Mouse (Mus musculus) cerebellum, adult 2 months (tissue): ENCODE measurements around the gene Dll3. TPM values are rescaled to one million over a fixed set of nuclear protein-coding genes. Genes with fewer than 3 reads are reported as not detected.
"Not testable (repeated sequence)": the region's sequence is repeated elsewhere in the genome, so short reads cannot be mapped to it uniquely, and the experiment has no call there.

Experiments
- DNase-seq, 2 experiments: peaks; one replicate each; pipeline ENCODE4 v3.0.0; 2021
- H3K27ac ChIP-seq: fragments of 200-500 bp; 2 replicates; pipeline ENCODE4 v1.5.1; 2012; ENCODE audit warnings: low read length, control low read depth, inconsistent platforms; ENCODE audit not compliant: insufficient read depth
- H3K27me3 ChIP-seq: fragments of 200-500 bp; 2 replicates; pipeline ENCODE4 v1.6.1; 2012; ENCODE audit warnings: inconsistent platforms, mild to moderate bottlenecking, low read length, moderate library complexity; ENCODE audit not compliant: control insufficient read depth, insufficient read depth
- H3K4me1 ChIP-seq: fragments of 200-500 bp; 2 replicates; pipeline ENCODE4 v1.6.1; 2011; ENCODE audit warnings: low read length; ENCODE audit not compliant: control insufficient read depth, insufficient read depth
- H3K4me3 ChIP-seq: fragments of 200-500 bp; replicated peaks from 2 replicates; pipeline ENCODE3; 2011; ENCODE audit warnings: mild to moderate bottlenecking, low read depth, low read length, control low read depth; ENCODE audit not compliant: insufficient read depth
- CTCF ChIP-seq: fragments of 200-500 bp; IDR thresholded peaks from 2 replicates; pipeline ENCODE4 v1.5.1; 2011; ENCODE audit warnings: low read depth, mild to moderate bottlenecking, control low read depth, low read length, moderate library complexity, borderline replicate concordance; ENCODE audit not compliant: insufficient read depth
- POLR2A ChIP-seq: fragments of 200-500 bp; IDR thresholded peaks from 2 replicates; pipeline ENCODE4 v1.6.1; 2011; ENCODE audit warnings: low read length, control low read depth, borderline replicate concordance; ENCODE audit not compliant: insufficient read depth
- WGBS: fragments of 180-500 bp; shearing (Covaris S2); methylation state at CpG from one replicate; pipeline ENCODE4 v1.1.7; 2018; 5-methylcytosine and 5-hydroxymethylcytosine counted together
- polyA plus RNA-seq: library from polyadenylated mRNA; depleted of rRNA; stranded (reverse); fragments of >200 nt; gene quantifications from 2 replicates; pipeline ENCODE4 v1.2.3, GENCODE M21; 2012; rRNA removed

Gene Dll3
- polyA plus RNA-seq, 1 experiment = 1.4 TPM

DNA sequence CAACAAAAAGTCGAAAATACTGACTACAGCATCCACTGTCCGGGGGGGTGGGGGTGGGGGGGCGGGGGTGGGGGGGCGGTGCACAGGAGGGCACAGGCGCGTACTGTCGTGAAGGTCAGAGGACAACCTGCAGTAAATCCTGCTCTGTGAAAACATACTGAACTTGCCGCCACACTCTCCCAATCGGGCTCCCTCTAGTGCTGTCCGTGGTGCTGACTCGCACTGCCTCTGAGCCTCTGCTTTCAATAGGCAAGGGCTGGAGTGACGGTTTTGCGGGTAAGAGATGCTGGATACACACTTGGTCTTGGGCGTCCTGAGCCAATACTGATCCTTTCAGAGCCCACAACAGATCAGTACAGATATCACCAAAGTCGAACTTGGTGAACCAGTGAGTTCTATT lies 38.3 kb downstream of the Dll3 start:
- no peak for TF ChIP-seq POLR2A
- no peak for TF ChIP-seq CTCF
- Histone ChIP-seq H3K27me3 (no peaks in the 10 kb centered on the region), H3K4me3 (no peak overlapping the region), H3K4me1 (no peaks in the 10 kb centered on the region), H3K27ac (no peak overlapping the region)
- 5% methylated on average over 15 of the region's 15 CpGs for WGBS
- no peak for DNase-seq

- Histone ChIP-seq H3K27ac (no peak overlapping the region), H3K4me1 (no peaks in the 10 kb centered on the region), H3K27me3 (no peaks in the 10 kb centered on the region), H3K4me3 (no peak overlapping the region)
- TF ChIP-seq CTCF = no peak
- no peak for TF ChIP-seq POLR2A
- 52% methylated on average over 5 of the region's 5 CpGs for WGBS
- DNase-seq = no peak
Observed at GRCm38 (mm10) chr7:28262861-28263260, 39.2 kb downstream of the Dll3 start.

DNA sequence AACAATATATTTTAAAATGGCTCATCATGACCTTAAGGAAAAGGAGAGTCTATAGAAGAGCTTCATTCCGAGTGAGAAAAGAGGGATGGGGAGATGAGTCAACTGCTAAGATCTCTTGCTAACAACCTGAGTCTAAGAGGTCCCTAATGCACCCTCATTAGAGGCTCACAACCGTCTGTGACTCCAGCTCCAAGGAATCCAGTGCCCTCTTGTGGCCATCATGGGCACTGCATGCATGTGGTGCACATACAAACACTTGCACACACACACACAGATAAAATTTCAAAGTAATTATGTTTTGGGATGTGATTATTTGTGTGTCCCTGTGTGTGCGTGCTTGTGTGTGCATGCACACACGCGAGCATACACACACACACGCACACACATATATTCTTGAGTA lies 46.6 kb downstream of the Dll3 start:
- no peaks in the 10 kb centered on the region for H3K4me1 ChIP-seq
- TF ChIP-seq CTCF = peak; percentile 18; the same call in 1 of the 2 replicates
- no peak for TF ChIP-seq POLR2A
- DNase-seq = no peak
- no peak overlapping the region for H3K27ac ChIP-seq
- no peak overlapping the region for H3K4me3 ChIP-seq
- 84% methylated on average over 6 of the region's 6 CpGs for WGBS
- no peaks in the 10 kb centered on the region for H3K27me3 ChIP-seq

DNA sequence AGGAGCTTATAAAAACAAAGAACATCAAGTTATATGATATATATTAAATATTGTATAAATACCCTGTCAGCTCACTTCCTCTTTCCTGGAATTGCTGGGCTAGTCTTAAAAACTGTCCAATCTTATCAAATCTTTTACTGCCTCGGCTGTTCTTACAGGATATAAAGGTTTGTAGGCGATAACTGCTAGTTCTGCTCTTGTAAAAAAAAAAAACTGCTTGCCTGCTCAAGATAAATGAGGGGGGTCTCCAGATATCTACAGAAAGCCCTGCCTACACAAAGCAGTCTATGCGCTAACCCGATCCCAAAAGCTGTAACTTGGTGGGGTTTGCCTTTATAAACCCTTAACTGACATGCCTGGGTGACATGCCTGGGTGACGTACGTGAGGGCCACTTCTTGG lies 47.4 kb downstream of the Dll3 start:
- DNase-seq = no peak
- Histone ChIP-seq H3K4me1 (no peaks in the 10 kb centered on the region), H3K27ac (no peak overlapping the region), H3K4me3 (no peak overlapping the region), H3K27me3 (no peaks in the 10 kb centered on the region)
- no peak for TF ChIP-seq CTCF
- no peak for TF ChIP-seq POLR2A
- 91% methylated on average over 6 of the region's 6 CpGs for WGBS

DNA sequence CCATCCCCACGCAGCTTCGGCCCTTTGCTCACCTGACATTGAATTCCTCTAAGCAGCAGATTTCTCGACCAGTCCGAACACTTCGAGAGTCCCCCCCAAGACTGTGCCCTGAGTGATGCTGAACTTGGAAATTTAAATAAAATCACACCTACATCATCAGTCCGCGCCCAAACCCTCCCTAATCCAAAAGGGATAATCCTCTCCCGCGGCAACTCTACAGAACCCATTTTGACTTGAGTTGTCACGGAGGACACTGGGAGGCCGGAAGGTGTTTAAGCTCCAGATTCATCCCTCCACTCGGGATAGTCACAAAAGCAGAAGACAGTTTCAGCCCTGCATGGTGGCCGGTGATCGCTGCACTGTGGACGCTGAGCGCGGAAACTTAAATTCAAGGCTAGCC lies 50.1 kb downstream of the Dll3 start:
- no peak for DNase-seq
- TF ChIP-seq POLR2A (no peak), CTCF (no peak)
- Histone ChIP-seq H3K27me3 (no peaks in the 10 kb centered on the region), H3K27ac (no peak overlapping the region), H3K4me3 (no peak overlapping the region), H3K4me1 (no peaks in the 10 kb centered on the region)
- 92% methylated on average over 17 of the region's 17 CpGs for WGBS

DNA sequence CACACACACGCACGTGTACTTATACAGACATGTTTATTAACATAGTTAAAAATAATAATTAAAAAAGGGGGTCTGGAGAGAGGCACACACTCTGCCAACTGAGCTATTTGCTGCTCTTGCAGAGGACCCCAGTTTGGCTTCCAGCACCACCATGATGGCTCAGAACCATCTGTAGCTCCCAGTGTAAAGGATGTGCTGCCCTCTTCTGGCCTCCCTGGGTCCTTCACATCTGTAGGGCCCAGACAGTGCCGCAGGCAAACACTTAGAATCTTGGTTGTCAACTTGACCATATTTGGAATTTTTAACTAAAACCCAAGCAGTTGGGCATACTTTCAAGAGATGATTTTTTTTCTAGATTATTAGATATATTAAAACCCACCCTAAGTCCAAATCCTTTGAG lies 53.1 kb downstream of the Dll3 start:
- WGBS = 94% methylated on average over 3 of the region's 3 CpGs
- Histone ChIP-seq H3K4me1 (no peaks in the 10 kb centered on the region), H3K27me3 (no peaks in the 10 kb centered on the region), H3K4me3 (no peak overlapping the region), H3K27ac (no peak overlapping the region)
- DNase-seq = no peak
- TF ChIP-seq POLR2A (no peak), CTCF (no peak)

DNA sequence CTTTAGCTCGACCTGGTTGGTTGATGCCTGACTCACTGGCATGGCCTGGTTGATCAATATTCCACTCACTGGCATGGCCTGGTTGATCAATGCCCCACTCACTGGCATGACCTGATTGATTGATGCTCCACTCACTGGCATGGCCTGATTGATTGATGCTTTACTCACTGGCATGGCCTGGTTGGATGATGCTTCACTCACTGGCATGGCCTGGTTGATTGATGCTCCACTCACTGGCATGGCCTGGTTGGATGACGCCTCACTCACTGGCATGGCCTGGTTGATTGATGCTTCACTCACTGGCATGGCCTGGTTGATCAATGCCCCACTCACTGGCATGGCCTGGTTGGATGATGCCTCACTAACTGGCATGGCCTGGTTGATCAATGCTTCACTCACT lies 58.1 kb downstream of the Dll3 start:
- 63% methylated on average over 2 of the region's 2 CpGs for WGBS
- not testable (repeated sequence) for H3K27ac ChIP-seq, DNase-seq, H3K4me1 ChIP-seq, H3K27me3 ChIP-seq, H3K4me3 ChIP-seq

Other genes with a start within 250 kb of the Dll3 start
- gene Fcgbp, start 231.0 kb downstream of the Dll3 start, polyA plus RNA-seq = 0.24 and 0.29 TPM in 2 replicates
- 0.02 and 0.03 TPM in 2 replicates for gene 9530053A07Rik, start 172.8 kb downstream of the Dll3 start, polyA plus RNA-seq
- gene Fbl, start 132.5 kb downstream of the Dll3 start, polyA plus RNA-seq = 67.0 and 72.8 TPM in 2 replicates
- 27.3 and 29.6 TPM in 2 replicates for gene Dyrk1b, start 122.8 kb downstream of the Dll3 start, polyA plus RNA-seq
- gene Eid2, start 34.4 kb downstream of the Dll3 start, polyA plus RNA-seq = 44.2 and 44.4 TPM in 2 replicates
- gene Eid2b, start 24.5 kb downstream of the Dll3 start, polyA plus RNA-seq = 21.2 and 23.1 TPM in 2 replicates
- gene Selenov, start 11.1 kb downstream of the Dll3 start, polyA plus RNA-seq = 0.59 and 1.4 TPM in 2 replicates
- 75.7 and 78.6 TPM in 2 replicates for gene Timm50, start 9.8 kb upstream of the Dll3 start, polyA plus RNA-seq
- 121 and 125 TPM in 2 replicates for gene Supt5, start 36.5 kb upstream of the Dll3 start, polyA plus RNA-seq
- gene Rps16, start 48.4 kb upstream of the Dll3 start, polyA plus RNA-seq = 510 and 514 TPM in 2 replicates
- 4.2 and 4.3 TPM in 2 replicates for gene Plekhg2, start 70.4 kb upstream of the Dll3 start, polyA plus RNA-seq
- 3.7 and 3.9 TPM in 2 replicates for gene Zfp36, start 78.0 kb upstream of the Dll3 start, polyA plus RNA-seq
- gene Med29, start 90.5 kb upstream of the Dll3 start, polyA plus RNA-seq = 47.9 and 49.5 TPM in 2 replicates
- 104 and 124 TPM in 2 replicates for gene Paf1, start 90.7 kb upstream of the Dll3 start, polyA plus RNA-seq
- gene Gmfg, start 135.2 kb upstream of the Dll3 start, polyA plus RNA-seq = 2.0 and 2.2 TPM in 2 replicates
- gene Lrfn1, start 149.7 kb upstream of the Dll3 start, polyA plus RNA-seq = 39.6 and 41.5 TPM in 2 replicates
- not detected in 2 replicates for gene Ifnl2, start 208.2 kb upstream of the Dll3 start, polyA plus RNA-seq
- not detected in 2 replicates for gene Ifnl3, start 220.6 kb upstream of the Dll3 start, polyA plus RNA-seq
- gene Sycn, start 238.6 kb upstream of the Dll3 start, polyA plus RNA-seq = not detected in 2 replicates
- 0.43 and 0.67 TPM in 2 replicates for gene Nccrp1, start 245.0 kb upstream of the Dll3 start, polyA plus RNA-seq